Mouse (Mus musculus): ENCODE results near the gene Rad51b. TPM values are rescaled to one million over a fixed set of nuclear protein-coding genes. Genes with fewer than 3 reads are reported as not detected.

Rad51b gene
- polyA plus RNA-seq, 1 experiment from 2014 or later = 6.3 TPM

DNA sequence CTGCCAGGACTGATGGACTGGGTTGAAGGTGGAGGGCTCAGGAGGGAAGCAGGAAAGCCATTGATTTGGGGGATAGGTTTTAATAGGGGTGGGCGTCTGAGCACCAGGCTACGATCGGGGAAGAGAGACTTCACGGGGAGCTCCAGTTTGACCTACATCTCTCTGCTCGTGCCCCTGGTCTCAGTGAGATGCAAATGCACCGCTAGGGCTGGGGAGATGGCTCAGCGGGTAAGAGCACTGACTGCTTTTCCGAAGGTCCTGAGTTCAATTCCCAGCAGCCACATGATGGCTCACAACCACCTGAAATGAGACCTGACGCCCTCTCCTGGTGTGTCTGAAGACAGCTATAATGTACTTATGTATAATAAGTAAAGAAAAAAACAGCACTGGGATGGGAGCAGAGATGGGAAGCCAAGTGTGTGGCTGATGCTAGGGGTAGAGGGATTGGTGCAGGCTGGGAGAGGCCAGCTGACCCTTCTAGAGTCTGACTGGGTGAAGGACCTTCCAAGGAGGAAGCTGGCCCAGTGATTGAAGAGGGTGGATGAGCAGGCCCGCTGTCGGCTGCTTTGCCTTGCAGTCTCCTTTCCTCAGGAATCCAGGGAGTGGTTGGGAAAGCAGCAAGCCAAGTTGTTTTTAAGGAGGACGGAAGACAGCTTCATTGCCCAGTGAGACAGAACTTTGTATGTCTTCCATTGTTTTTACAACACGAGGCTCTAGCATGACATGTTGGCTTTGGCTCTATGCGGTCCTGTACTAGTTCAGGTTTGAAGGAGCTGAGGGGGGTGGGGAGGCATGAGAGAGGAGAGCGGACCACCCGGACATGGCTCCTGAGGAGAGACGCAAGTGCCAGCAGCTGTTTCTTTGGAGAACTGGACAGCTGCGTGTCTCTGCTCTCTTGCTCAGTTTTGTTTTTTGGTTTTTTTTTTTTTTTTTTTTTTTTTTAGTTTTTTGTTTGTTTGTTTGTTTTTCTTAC lies 511.6 kb downstream of the Rad51b start:
- H3K27ac ChIP-seq (replicated peaks; ENCODE audit: low read depth, low read length) = no peak overlapping the region
- no peak for DNase-seq (ENCODE audit: low spot score)
- H3K4me3 ChIP-seq (ENCODE audit: low read depth, low read length) = no peak overlapping the region
- no peak for ATAC-seq (ENCODE audit: insufficient number of reproducible peaks, low FRiP score, low TSS enrichment, low read depth)
- peaks cover 22% of the 10 kb centered on the region for H3K4me1 ChIP-seq (ENCODE audit: control insufficient read depth, insufficient read depth, low read length)
- no peak overlapping the region for H3K4me2 ChIP-seq (ENCODE audit: low read depth, severe bottlenecking)
- 88% methylated on average over 18 of the region's 18 CpGs for WGBS
- no peak overlapping the region for H3K9ac ChIP-seq (ENCODE audit: low read length)
- no peaks in the 10 kb centered on the region for H3K27me3 ChIP-seq (ENCODE audit: control insufficient read depth, insufficient read depth, low read length)
- no peaks in the 10 kb centered on the region for H3K36me3 ChIP-seq (ENCODE audit: control insufficient read depth, insufficient read depth, low read length)
- no peaks in the 10 kb centered on the region for H3K9me3 ChIP-seq (ENCODE audit: control insufficient read depth, low read length)

- Histone ChIP-seq H3K9me3 (ENCODE audit: control insufficient read depth, low read length) (no peaks in the 10 kb centered on the region), H3K4me3 (ENCODE audit: low read depth, low read length) (no peak overlapping the region), H3K27ac (replicated peaks; ENCODE audit: low read depth, low read length) (no peak overlapping the region), H3K4me1 (ENCODE audit: control insufficient read depth, insufficient read depth, low read length) (peaks cover 23% of the 10 kb centered on the region), H3K27me3 (ENCODE audit: control insufficient read depth, insufficient read depth, low read length) (no peaks in the 10 kb centered on the region), H3K4me2 (ENCODE audit: low read depth, severe bottlenecking) (no peak overlapping the region), H3K36me3 (ENCODE audit: control insufficient read depth, insufficient read depth, low read length) (no peaks in the 10 kb centered on the region), H3K9ac (ENCODE audit: low read length) (no peak overlapping the region)
- DNase-seq (ENCODE audit: low spot score) (no peak), ATAC-seq (ENCODE audit: insufficient number of reproducible peaks, low FRiP score, low TSS enrichment, low read depth) (no peak)
- WGBS = 96% methylated on average over 5 of the region's 5 CpGs
These were observed 512.4 kb downstream of the Rad51b start for GRCm38 (mm10) chr12:79809518-79809917.

- ATAC-seq (ENCODE audit: insufficient number of reproducible peaks, low FRiP score, low TSS enrichment, low read depth) (no peak), DNase-seq (ENCODE audit: low spot score) (no peak)
- 70% methylated on average over 8 of the region's 8 CpGs for WGBS
- peaks cover 15% of the 10 kb centered on the region for H3K4me1 ChIP-seq (ENCODE audit: control insufficient read depth, insufficient read depth, low read length)
- H3K36me3 ChIP-seq (ENCODE audit: control insufficient read depth, insufficient read depth, low read length) = no peaks in the 10 kb centered on the region
- H3K9ac ChIP-seq (ENCODE audit: low read length) = no peak overlapping the region
- H3K4me3 ChIP-seq (ENCODE audit: low read depth, low read length) = no peak overlapping the region
- H3K27me3 ChIP-seq (ENCODE audit: control insufficient read depth, insufficient read depth, low read length) = no peaks in the 10 kb centered on the region
- H3K4me2 ChIP-seq (ENCODE audit: low read depth, severe bottlenecking) = no peak overlapping the region
- no peak overlapping the region for H3K27ac ChIP-seq (replicated peaks; ENCODE audit: low read depth, low read length)
- no peaks in the 10 kb centered on the region for H3K9me3 ChIP-seq (ENCODE audit: control insufficient read depth, low read length)
These were observed 515.3 kb downstream of the Rad51b start for GRCm38 (mm10) chr12:79812422-79812821.

DNA sequence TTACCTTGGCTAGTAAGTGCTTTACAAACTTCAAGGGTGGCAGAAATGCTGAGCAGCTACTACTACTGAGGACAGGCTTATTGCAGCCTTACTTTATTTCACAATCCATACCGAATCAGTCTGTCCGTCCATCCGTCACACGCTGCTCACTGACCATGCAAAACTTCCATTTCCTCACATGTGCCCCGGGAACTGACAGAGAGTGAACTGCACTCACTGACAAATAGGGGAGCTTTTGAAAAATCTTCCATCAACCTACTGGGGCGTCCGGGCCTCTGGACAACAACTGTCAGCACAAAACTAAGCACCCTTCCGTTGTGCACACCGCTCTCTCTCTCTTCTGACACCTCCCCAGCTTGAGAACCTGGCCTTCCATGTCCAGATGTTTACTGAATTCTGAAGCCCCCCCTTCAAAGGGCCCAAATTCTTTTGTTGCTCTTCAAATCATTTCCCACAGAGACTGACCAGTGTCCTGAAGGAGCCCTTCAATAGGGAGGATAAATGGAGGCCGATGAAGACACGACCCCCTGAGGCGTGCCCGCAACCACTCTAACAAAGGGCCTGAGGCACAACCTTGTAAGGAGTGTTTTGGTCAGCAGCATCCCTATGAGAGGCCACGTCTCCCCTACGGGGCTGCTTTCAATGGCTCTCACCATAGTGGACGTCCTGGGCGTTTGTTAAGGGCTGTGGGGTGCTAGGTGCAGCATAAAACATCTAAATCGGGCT lies 515.9 kb downstream of the Rad51b start:
- H3K9ac ChIP-seq (ENCODE audit: low read length) = no peak overlapping the region
- peaks cover 15% of the 10 kb centered on the region for H3K4me1 ChIP-seq (ENCODE audit: control insufficient read depth, insufficient read depth, low read length)
- H3K36me3 ChIP-seq (ENCODE audit: control insufficient read depth, insufficient read depth, low read length) = no peaks in the 10 kb centered on the region
- H3K27ac ChIP-seq (replicated peaks; ENCODE audit: low read depth, low read length) = no peak overlapping the region
- WGBS = 72% methylated on average over 18 of the region's 18 CpGs
- no peaks in the 10 kb centered on the region for H3K27me3 ChIP-seq (ENCODE audit: control insufficient read depth, insufficient read depth, low read length)
- ATAC-seq (ENCODE audit: insufficient number of reproducible peaks, low FRiP score, low TSS enrichment, low read depth) (no peak), DNase-seq (ENCODE audit: low spot score) (no peak)
- H3K9me3 ChIP-seq (ENCODE audit: control insufficient read depth, low read length) = no peaks in the 10 kb centered on the region
- no peak overlapping the region for H3K4me2 ChIP-seq (ENCODE audit: low read depth, severe bottlenecking)
- no peak overlapping the region for H3K4me3 ChIP-seq (ENCODE audit: low read depth, low read length)

DNA sequence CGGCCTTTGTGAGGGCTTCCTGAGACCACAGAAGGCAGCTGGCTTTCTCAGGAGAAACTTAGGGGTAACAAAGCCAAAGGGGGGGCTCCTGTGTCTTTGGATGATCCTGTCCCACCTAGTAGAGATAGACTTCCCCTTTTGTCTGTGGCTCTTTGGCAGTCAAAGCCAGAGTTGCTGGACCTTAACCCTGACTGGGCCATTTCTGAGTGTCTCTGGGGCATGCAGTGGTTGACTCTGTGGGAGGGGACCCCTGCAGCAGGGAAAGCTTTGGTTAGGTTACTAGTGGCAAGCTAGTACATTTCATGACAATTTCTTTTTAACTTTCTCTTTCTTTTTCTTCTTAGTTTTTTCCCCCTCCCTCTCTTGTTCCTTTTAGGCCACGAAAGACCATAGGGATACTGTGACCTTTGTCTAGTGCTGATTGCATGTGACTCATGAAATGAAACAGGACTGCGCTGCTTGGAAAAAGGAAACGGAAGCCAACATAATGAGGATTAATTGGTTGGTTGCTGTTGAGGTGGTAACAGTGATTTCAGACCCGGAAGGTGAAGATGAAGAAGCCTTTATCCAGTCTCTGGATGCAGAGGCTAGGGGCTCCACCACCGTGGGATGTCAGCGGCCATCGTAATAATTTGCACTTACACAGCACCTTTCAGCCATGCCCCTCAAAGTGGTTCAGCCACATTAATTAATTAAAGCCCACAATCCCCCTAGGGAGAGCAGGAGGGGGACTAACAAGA lies 516.7 kb downstream of the Rad51b start:
- Histone ChIP-seq H3K27ac (replicated peaks; ENCODE audit: low read depth, low read length) (no peak overlapping the region), H3K27me3 (ENCODE audit: control insufficient read depth, insufficient read depth, low read length) (no peaks in the 10 kb centered on the region), H3K36me3 (ENCODE audit: control insufficient read depth, insufficient read depth, low read length) (no peaks in the 10 kb centered on the region), H3K4me1 (ENCODE audit: control insufficient read depth, insufficient read depth, low read length) (peaks cover 15% of the 10 kb centered on the region), H3K9me3 (ENCODE audit: control insufficient read depth, low read length) (no peaks in the 10 kb centered on the region), H3K9ac (ENCODE audit: low read length) (no peak overlapping the region), H3K4me2 (ENCODE audit: low read depth, severe bottlenecking) (no peak overlapping the region), H3K4me3 (ENCODE audit: low read depth, low read length) (no peak overlapping the region)
- WGBS = 34% methylated on average over 8 of the region's 8 CpGs
- no peak for DNase-seq (ENCODE audit: low spot score)
- ATAC-seq (ENCODE audit: insufficient number of reproducible peaks, low FRiP score, low TSS enrichment, low read depth) = no peak

DNA sequence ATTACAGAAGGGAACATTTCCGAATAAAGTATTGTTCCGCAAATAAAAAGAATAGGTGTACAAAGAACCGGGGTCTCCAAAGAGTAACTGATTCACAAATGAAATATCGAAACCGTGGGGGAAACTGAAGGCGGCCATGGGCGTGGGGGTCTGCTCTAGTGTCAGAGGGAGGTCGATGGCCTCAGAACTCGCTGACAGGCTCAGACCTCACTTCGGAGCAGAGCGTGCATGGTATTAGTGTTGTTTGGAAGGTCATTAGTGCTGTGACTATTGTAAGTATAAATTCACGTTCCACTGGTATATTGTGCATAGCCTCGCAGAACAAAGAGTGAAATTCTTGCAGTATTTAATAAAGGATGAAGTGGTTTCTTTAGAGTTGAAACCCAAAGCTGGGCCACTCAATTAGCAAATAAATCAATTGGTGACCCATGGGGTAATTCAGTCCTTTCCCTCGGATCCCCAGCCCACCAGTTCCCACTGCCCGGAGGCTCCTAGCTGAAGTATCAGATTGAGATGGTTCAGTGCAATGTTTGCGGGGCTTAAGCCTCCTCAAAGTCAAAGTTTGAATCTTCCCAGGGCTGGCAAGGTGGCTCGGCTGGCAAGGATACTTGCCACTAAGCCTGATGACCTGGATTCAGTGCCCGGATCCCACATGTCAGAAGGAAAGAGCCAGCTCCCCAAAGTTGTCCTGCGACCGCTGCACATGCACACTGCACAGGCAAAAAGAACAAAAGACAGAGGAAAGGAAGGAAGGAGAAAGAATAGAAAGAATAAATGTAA lies 517.4 kb downstream of the Rad51b start:
- Histone ChIP-seq H3K27ac (replicated peaks; ENCODE audit: low read depth, low read length) (no peak overlapping the region), H3K27me3 (ENCODE audit: control insufficient read depth, insufficient read depth, low read length) (no peaks in the 10 kb centered on the region), H3K4me2 (ENCODE audit: low read depth, severe bottlenecking) (no peak overlapping the region), H3K36me3 (ENCODE audit: control insufficient read depth, insufficient read depth, low read length) (no peaks in the 10 kb centered on the region), H3K4me1 (ENCODE audit: control insufficient read depth, insufficient read depth, low read length) (peaks cover 15% of the 10 kb centered on the region), H3K9me3 (ENCODE audit: control insufficient read depth, low read length) (no peaks in the 10 kb centered on the region), H3K9ac (ENCODE audit: low read length) (no peak overlapping the region), H3K4me3 (ENCODE audit: low read depth, low read length) (no peak overlapping the region)
- 47% methylated on average over 20 of the region's 20 CpGs for WGBS
- no peak for ATAC-seq (ENCODE audit: insufficient number of reproducible peaks, low FRiP score, low TSS enrichment, low read depth)
- no peak for DNase-seq (ENCODE audit: low spot score)

GRCm38 (mm10) chr12:79816241-79816640 lies 519.2 kb downstream of the Rad51b start:
- Histone ChIP-seq H3K4me2 (ENCODE audit: low read depth, severe bottlenecking) (no peak overlapping the region), H3K27ac (replicated peaks; ENCODE audit: low read depth, low read length) (no peak overlapping the region), H3K9me3 (ENCODE audit: control insufficient read depth, low read length) (no peaks in the 10 kb centered on the region), H3K27me3 (ENCODE audit: control insufficient read depth, insufficient read depth, low read length) (no peaks in the 10 kb centered on the region), H3K36me3 (ENCODE audit: control insufficient read depth, insufficient read depth, low read length) (no peaks in the 10 kb centered on the region), H3K4me3 (ENCODE audit: low read depth, low read length) (no peak overlapping the region), H3K9ac (ENCODE audit: low read length) (no peak overlapping the region), H3K4me1 (ENCODE audit: control insufficient read depth, insufficient read depth, low read length) (peaks cover 22% of the 10 kb centered on the region)
- DNase-seq (ENCODE audit: low spot score) (no peak), ATAC-seq (ENCODE audit: insufficient number of reproducible peaks, low FRiP score, low TSS enrichment, low read depth) (no peak)
- 25% methylated on average over 4 of the region's 4 CpGs for WGBS
